Mouse (Mus musculus) ovary, postnatal 10 days (tissue): ENCODE measurements around the gene Chit1.

ENCODE experiments used
- DNase-seq: peaks from one replicate; pipeline ENCODE4 v3.0.0; 2022; ENCODE audit warnings: low spot score

Gene Chit1

GRCm38 (mm10) chr1:134142363-134142794 lies 31.3 kb downstream of the Chit1 start:
- DNase-seq = no peak

- DNase-seq = no peak
These were observed 35.0 kb downstream of the Chit1 start for GRCm38 (mm10) chr1:134146066-134146465.

- no peak for DNase-seq
These were observed 39.0 kb downstream of the Chit1 start for GRCm38 (mm10) chr1:134150076-134150475.

- DNase-seq = no peak
These were observed 39.7 kb downstream of the Chit1 start for GRCm38 (mm10) chr1:134150745-134151144.

GRCm38 (mm10) chr1:134151655-134152412 lies 40.8 kb downstream of the Chit1 start:
- DNase-seq = peak; percentile 58

GRCm38 (mm10) chr1:134152626-134153590 lies 41.9 kb downstream of the Chit1 start:
- no peak for DNase-seq

GRCm38 (mm10) chr1:134154121-134154520 lies 43.1 kb downstream of the Chit1 start:
- no peak for DNase-seq

GRCm38 (mm10) chr1:134154655-134155054 lies 43.6 kb downstream of the Chit1 start:
- DNase-seq = no peak

- DNase-seq = no peak
These were observed 49.4 kb downstream of the Chit1 start for GRCm38 (mm10) chr1:134160404-134160803.

- DNase-seq = no peak
These were observed 50.4 kb downstream of the Chit1 start for GRCm38 (mm10) chr1:134161399-134161798.

GRCm38 (mm10) chr1:134162510-134163225 lies 51.6 kb downstream of the Chit1 start:
- no peak for DNase-seq

GRCm38 (mm10) chr1:134163476-134163875 lies 52.4 kb downstream of the Chit1 start:
- no peak for DNase-seq

GRCm38 (mm10) chr1:134164454-134164853 lies 53.4 kb downstream of the Chit1 start:
- DNase-seq = no peak

- DNase-seq = no peak
These were observed 55.5 kb downstream of the Chit1 start for GRCm38 (mm10) chr1:134166547-134166946.

- no peak for DNase-seq
These were observed 56.6 kb downstream of the Chit1 start for GRCm38 (mm10) chr1:134167416-134168305.

- no peak for DNase-seq
These were observed 57.5 kb downstream of the Chit1 start for GRCm38 (mm10) chr1:134168567-134168966.

- no peak for DNase-seq
These were observed 58.1 kb downstream of the Chit1 start for GRCm38 (mm10) chr1:134168985-134169697.

- DNase-seq = no peak
These were observed 62.0 kb downstream of the Chit1 start for GRCm38 (mm10) chr1:134173081-134173480.

GRCm38 (mm10) chr1:134177976-134178375 lies 66.9 kb downstream of the Chit1 start:
- no peak for DNase-seq

GRCm38 (mm10) chr1:134182025-134182424 lies 71.0 kb downstream of the Chit1 start, which contains the start of gene Chil1:
Gene Chil1 (plus strand): TSS chr1:134182176.
- DNase-seq = no peak
